Mouse (Mus musculus) G1E (cell line): ENCODE measurements at regions not wholly inside any gene's neighbourhood (a gene's known extent, or its start where the extent isn't known, plus 50 kb on each side); places are given as distances from the start of the nearest gene placed in this dataset.

Experiments used
- CTCF ChIP-seq: IDR thresholded peaks from 2 replicates; pipeline ENCODE4 v1.5.1; 2012; ENCODE audit warnings: low read depth, low read length, inconsistent platforms, mixed read lengths
- POLR2AphosphoS5 ChIP-seq: IDR thresholded peaks from 2 replicates; pipeline ENCODE4 v1.6.1; 2012; ENCODE audit warnings: low read depth, low read length, inconsistent platforms; ENCODE audit not compliant: insufficient replicate concordance
- TAL1 ChIP-seq: conservative IDR thresholded peaks from 2 replicates; pipeline ENCODE4 v1.6.1; 2012; ENCODE audit warnings: low read depth, low read length, inconsistent platforms, mixed read lengths

DNA sequence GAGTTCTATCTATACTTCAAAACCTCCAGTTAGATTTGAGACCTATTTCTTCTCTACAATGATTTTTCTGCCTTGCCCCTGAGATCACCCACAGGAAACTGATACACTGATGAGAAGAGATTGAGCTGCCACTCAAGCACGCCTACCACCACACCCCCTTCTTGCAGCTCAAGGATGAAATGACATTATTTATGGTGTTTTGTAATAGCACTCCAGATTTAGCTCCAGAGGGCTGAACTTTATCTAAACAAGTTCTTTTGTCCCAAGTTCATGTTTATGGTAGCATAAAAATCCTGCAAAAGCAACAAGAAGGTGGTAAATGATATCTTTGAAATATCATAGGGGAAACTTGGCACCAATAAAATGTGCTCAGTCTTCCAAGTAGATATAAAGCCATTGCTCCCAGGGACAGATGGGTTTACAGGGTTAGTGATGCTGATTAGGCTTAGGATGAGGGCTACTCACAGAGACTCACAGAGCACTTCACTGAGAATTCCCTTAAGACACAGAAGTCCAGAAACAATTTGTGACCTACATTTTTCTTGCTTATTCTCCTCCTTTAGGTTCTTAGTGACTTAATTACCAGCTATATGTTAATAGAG, 538.4 kb upstream of the Sema6d start:
- TF ChIP-seq CTCF (no peak), TAL1 (no peak), POLR2AphosphoS5 (no peak)
